Mouse (Mus musculus) MEL (cell line): Measurements from ENCODE around the gene Mmp25. TPM values are rescaled to one million over a fixed set of nuclear protein-coding genes. Genes with fewer than 3 reads are reported as not detected.

Experiments used
- DNase-seq: peaks from one replicate; pipeline ENCODE4 v3.0.0; 2011; ENCODE audit warnings: low read depth, low spot score
- H3K27ac ChIP-seq: 2 replicates; pipeline ENCODE4 v1.5.1; 2012; ENCODE audit warnings: low read depth, mild to moderate bottlenecking, control low read depth, low read length, moderate library complexity; ENCODE audit not compliant: control insufficient read depth
- H3K27me3 ChIP-seq, 2 experiments: fragments of 150-350 bp in 1 of 2; sonication (generic) in 1 of 2; 2 replicates each; pipeline ENCODE4 v1.6.1; 2012; ENCODE audit warnings: low read length in 2 of 2, mild to moderate bottlenecking in 2 of 2, improper control_type of control experiment in 1 of 2, moderate library complexity in 1 of 2; ENCODE audit not compliant: insufficient read depth in 2 of 2, control insufficient read depth in 1 of 2
- H3K36me3 ChIP-seq, 2 experiments: 2 replicates each; pipeline ENCODE4 v1.6.1; 2012 to 2014; ENCODE audit warnings: low read length in 2 of 2, improper control_type of control experiment in 1 of 2, inconsistent platforms in 1 of 2, mild to moderate bottlenecking in 1 of 2; ENCODE audit not compliant: insufficient read depth in 2 of 2, control insufficient read depth in 1 of 2
- H3K4me1 ChIP-seq, 2 experiments: fragments of 150-350 bp in 1 of 2; sonication (generic) in 1 of 2; 2 replicates each; pipeline ENCODE4 v1.6.1; 2012; ENCODE audit warnings: low read length in 2 of 2, improper control_type of control experiment in 1 of 2, mild to moderate bottlenecking in 1 of 2; ENCODE audit not compliant: insufficient read depth in 2 of 2, control insufficient read depth in 1 of 2
- H3K4me3 ChIP-seq, 2 experiments: fragments of 150-350 bp in 1 of 2; sonication (generic) in 1 of 2; 2 replicates each; pipeline ENCODE4 v1.5.1; 2012; ENCODE audit warnings: low read depth in 2 of 2, low read length in 2 of 2, mild to moderate bottlenecking in 2 of 2, moderate library complexity in 2 of 2, control low read depth in 1 of 2, improper control_type of control experiment in 1 of 2; ENCODE audit not compliant: control insufficient read depth in 1 of 2, insufficient read depth in 1 of 2
- H3K79me2 ChIP-seq: 2 replicates; pipeline ENCODE4 v1.6.1; 2012; ENCODE audit warnings: mild to moderate bottlenecking, low read length, moderate library complexity; ENCODE audit not compliant: control insufficient read depth, poor library complexity, insufficient read depth
- H3K9ac ChIP-seq: 2 replicates; pipeline ENCODE4 v1.6.1; 2012; ENCODE audit warnings: low read depth, mild to moderate bottlenecking, control low read depth, low read length, moderate library complexity; ENCODE audit not compliant: control insufficient read depth, poor library complexity, severe bottlenecking
- H3K9me3 ChIP-seq: fragments of 150-350 bp; sonication (generic); replicated peaks from 2 replicates; pipeline ENCODE4 v1.6.1; 2012; ENCODE audit warnings: mild to moderate bottlenecking, low read length, improper control_type of control experiment, moderate library complexity; ENCODE audit not compliant: insufficient read depth
- CHD2 ChIP-seq: IDR thresholded peaks from 2 replicates; pipeline ENCODE4 v1.6.1; 2011; ENCODE audit warnings: low read length, improper control_type of control experiment
- E2F4 ChIP-seq: IDR thresholded peaks from 2 replicates; pipeline ENCODE4 v1.6.1; 2011; ENCODE audit warnings: low read depth, low read length, improper control_type of control experiment, borderline replicate concordance
- ELF1 ChIP-seq: IDR thresholded peaks from 2 replicates; pipeline ENCODE4 v1.6.1; 2014; ENCODE audit warnings: low read depth, mild to moderate bottlenecking, inconsistent platforms, low read length, improper control_type of control experiment, moderate library complexity
- EP300 ChIP-seq, 2 experiments: IDR thresholded peaks; 2 replicates each; pipeline ENCODE4 v1.6.1; 2011; ENCODE audit warnings: improper control_type of control experiment in 2 of 2, low read length in 2 of 2, low read depth in 1 of 2, mild to moderate bottlenecking in 1 of 2
- ETS1 ChIP-seq: IDR thresholded peaks from 2 replicates; pipeline ENCODE4 v1.6.1; 2012; ENCODE audit warnings: low read depth, mild to moderate bottlenecking, inconsistent platforms, low read length, improper control_type of control experiment, moderate library complexity
- HCFC1 ChIP-seq: IDR thresholded peaks from 2 replicates; pipeline ENCODE4 v1.6.1; 2012; ENCODE audit warnings: low read depth, mild to moderate bottlenecking, inconsistent platforms, low read length, improper control_type of control experiment, moderate library complexity
- KAT2A ChIP-seq: conservative IDR thresholded peaks from 2 replicates; pipeline ENCODE4 v1.6.1; 2012; ENCODE audit warnings: low read depth, low read length, improper control_type of control experiment, inconsistent platforms
- MAFK ChIP-seq: IDR thresholded peaks from 2 replicates; pipeline ENCODE4 v1.6.1; 2011; ENCODE audit warnings: low read depth, mild to moderate bottlenecking, low read length, improper control_type of control experiment, borderline replicate concordance
- MAZ ChIP-seq: IDR thresholded peaks from 2 replicates; pipeline ENCODE4 v1.6.1; 2012; ENCODE audit warnings: low read depth, mild to moderate bottlenecking, inconsistent platforms, low read length, improper control_type of control experiment
- MXI1 ChIP-seq: IDR thresholded peaks from 2 replicates; pipeline ENCODE4 v1.6.1; 2011; ENCODE audit warnings: mild to moderate bottlenecking, low read depth, low read length, improper control_type of control experiment
- MYC ChIP-seq: IDR thresholded peaks from 2 replicates; pipeline ENCODE4 v1.6.1; 2011; ENCODE audit warnings: low read depth, mild to moderate bottlenecking, low read length, improper control_type of control experiment, moderate library complexity
- NELFE ChIP-seq: IDR thresholded peaks from 2 replicates; pipeline ENCODE4 v1.6.1; 2011; ENCODE audit warnings: low read depth, low read length, improper control_type of control experiment
- NRF1 ChIP-seq: IDR thresholded peaks from 2 replicates; pipeline ENCODE4 v1.6.1; 2014; ENCODE audit warnings: low read depth, mild to moderate bottlenecking, inconsistent platforms, low read length, improper control_type of control experiment, moderate library complexity; ENCODE audit not compliant: poor library complexity, insufficient read depth, severe bottlenecking
- POLR2A ChIP-seq, 2 experiments: IDR thresholded peaks; 2 replicates each; pipeline ENCODE4 v1.6.1; 2011 to 2012; ENCODE audit warnings: low read length in 2 of 2, mild to moderate bottlenecking in 2 of 2, control low read depth in 1 of 2, improper control_type of control experiment in 1 of 2, low read depth in 1 of 2, moderate library complexity in 1 of 2; ENCODE audit not compliant: control insufficient read depth in 1 of 2, insufficient read depth in 1 of 2, poor library complexity in 1 of 2
- POLR2AphosphoS2 ChIP-seq: IDR thresholded peaks from 2 replicates; pipeline ENCODE4 v1.6.1; 2011; ENCODE audit warnings: low read length, improper control_type of control experiment
- RAD21 ChIP-seq: IDR thresholded peaks from 2 replicates; pipeline ENCODE4 v1.6.1; 2011; ENCODE audit warnings: mild to moderate bottlenecking, low read depth, low read length, improper control_type of control experiment
- RCOR1 ChIP-seq: IDR thresholded peaks from 2 replicates; pipeline ENCODE4 v1.6.1; 2012; ENCODE audit warnings: low read depth, mild to moderate bottlenecking, inconsistent platforms, low read length, improper control_type of control experiment
- SIN3A ChIP-seq: IDR thresholded peaks from 2 replicates; pipeline ENCODE4 v1.6.1; 2012; ENCODE audit warnings: low read length, improper control_type of control experiment, inconsistent platforms
- SMC3 ChIP-seq: IDR thresholded peaks from 2 replicates; pipeline ENCODE4 v1.6.1; 2011; ENCODE audit warnings: low read depth, low read length, improper control_type of control experiment
- TCF12 ChIP-seq: IDR thresholded peaks from 2 replicates; pipeline ENCODE4 v1.6.1; 2014; ENCODE audit warnings: low read depth, mild to moderate bottlenecking, inconsistent platforms, low read length, improper control_type of control experiment, moderate library complexity
- ZMIZ1 ChIP-seq: IDR thresholded peaks from 2 replicates; pipeline ENCODE4 v1.6.1; 2012; ENCODE audit warnings: low read depth, mild to moderate bottlenecking, inconsistent platforms, low read length, improper control_type of control experiment, moderate library complexity
- polyA plus RNA-seq, 2 experiments: library from polyadenylated mRNA; stranded (reverse) in 1 of 2; unstranded in 1 of 2; fragments of >175 nt in 1 of 2; fragments of >200 nt in 1 of 2; gene quantifications; 2 replicates each; pipeline versions ENCODE4 v1.2.1 to v1.2.4; 2012; ENCODE audit warnings: low replicate concordance in 2 of 2, low read depth in 1 of 2; ENCODE audit not compliant: insufficient read length in 2 of 2, insufficient read depth in 1 of 2, missing spikeins in 1 of 2
- total RNA-seq: library from RNA; depleted of rRNA; stranded (reverse); fragments of 300-350 nt; gene quantifications from 2 replicates; pipeline ENCODE4 v1.2.3, GENCODE M21; 2012

Gene Mmp25
- total and polyA plus RNA-seq, 3 experiments: 0.01 TPM; not detected in 2

- no peaks in the 10 kb centered on the region for H3K27me3 ChIP-seq
- DNase-seq: peak; percentile 98
- no peaks in the 10 kb centered on the region; the same call in 1 of the 2 replicates for H3K79me2 ChIP-seq
- H3K4me1 ChIP-seq: peaks cover 0 to 10% of the 10 kb centered on the region in 2 experiments; a peak in 2 of 4 replicates
- peak within 1 kb of the TSS; percentile 58 to 75 for H3K4me3 ChIP-seq
- TF ChIP-seq EP300 (IDR thresholded peaks at IDR 0.05; ENCODE audit: low read depth in 1 of 2, low read length in 2 of 2) (peak in 1 of 2 experiments; percentile 42; a peak in 1 of 4 replicates), KAT2A (peak; percentile 7; the same call in 1 of the 2 replicates), HCFC1 (peak; percentile 71), ZMIZ1 (0 out of 2 replicates have a peak, but pooled peaks have one; percentile 80), NRF1 (no peak), RCOR1 (peak; percentile 39), ETS1 (peak; percentile 87), MXI1 (peak; percentile 70; the same call in 1 of the 2 replicates), E2F4 (no peak), MYC (peak; percentile 6; the same call in 1 of the 2 replicates), SMC3 (no peak), MAFK (no peak), ELF1 (peak; percentile 66), CHD2 (no peak), MAZ (peak; percentile 68), TCF12 (0 out of 2 replicates have a peak, but pooled peaks have one; percentile 42), RAD21 (no peak), NELFE (peak; percentile 89), SIN3A (peak; percentile 67), POLR2A (IDR thresholded peaks at IDR 0.05; ENCODE audit: control insufficient read depth in 1 of 2, insufficient read depth in 1 of 2, low read depth in 1 of 2, low read length in 2 of 2, poor library complexity in 1 of 2) (peak; percentile 82 to 87), POLR2AphosphoS2 (peak; percentile 92)
- peak within 1 kb of the TSS; percentile 72 for H3K9ac ChIP-seq
- peaks cover 0 to 5% of the 10 kb centered on the region in 2 experiments; a peak in 2 of 4 replicates for H3K36me3 ChIP-seq
- peak within 1 kb of the TSS; percentile 79 for H3K27ac ChIP-seq
- H3K9me3 ChIP-seq: no peaks in the 10 kb centered on the region
Measured at GRCm38 (mm10) chr17:23598582-23599552, 46.2 kb downstream of the Mmp25 start, which contains the start of gene Zfp13. Zfp13 (minus strand) TSS chr17:23599487.
